Mouse (Mus musculus) heart, postnatal 4 days (tissue): ENCODE measurements around the gene Cnnm3. TPM values are rescaled to one million over a fixed set of nuclear protein-coding genes. Genes with fewer than 3 reads are reported as not detected.
"Not testable (repeated sequence)": the region's sequence is repeated elsewhere in the genome, so short reads cannot be mapped to it uniquely, and the experiment has no call there.

ENCODE experiments used
- DNase-seq: peaks from one replicate; pipeline ENCODE4 v3.0.0; 2021
- total RNA-seq, 2 experiments: library from RNA; stranded (reverse); gene quantifications; 2 replicates each; pipeline ENCODE4 v1.2.3; 2021

The Cnnm3 gene
- total RNA-seq, 2 experiments from 2014 or later = 14.9 to 15.7 TPM

- not testable (repeated sequence) for DNase-seq
Observed at GRCm38 (mm10) chr1:36536783-36537182, 25.1 kb downstream of the Cnnm3 start, which contains the start of gene Ankrd23. TSS of gene Ankrd23 (minus strand) at chr1:36536883.

GRCm38 (mm10) chr1:36538727-36539126 lies 27.1 kb downstream of the Cnnm3 start:
- DNase-seq = no peak

DNA sequence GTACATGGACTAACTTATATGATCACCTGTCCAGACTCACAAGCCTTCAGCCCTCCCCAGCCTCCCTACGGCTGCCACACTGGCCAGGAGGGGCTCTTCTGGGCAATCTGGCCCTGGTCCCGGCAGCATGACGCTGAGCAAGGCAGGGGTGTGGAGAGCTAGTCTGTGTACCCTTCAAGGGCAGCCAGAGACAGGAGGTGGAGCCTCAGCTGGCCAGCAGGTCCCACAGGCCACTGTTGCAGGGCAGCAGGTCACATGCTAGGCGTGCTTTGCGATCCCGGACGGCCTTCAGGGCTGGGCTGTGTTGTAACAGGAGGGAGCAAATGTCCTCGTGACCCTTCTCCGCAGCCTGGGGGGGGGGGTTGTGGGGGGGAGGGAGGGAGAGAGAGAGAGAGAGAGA lies 27.5 kb downstream of the Cnnm3 start, which contains the start of gene Gm42417:
Gene Gm42417, minus strand, starts transcription at position 244 of the 400 bp plus-strand sequence.
- DNase-seq = peak; percentile 88

GRCm38 (mm10) chr1:36540132-36540531 lies 28.5 kb downstream of the Cnnm3 start:
- no peak for DNase-seq

- DNase-seq = no peak
Observed at GRCm38 (mm10) chr1:36540807-36541206, 29.1 kb downstream of the Cnnm3 start.

DNA sequence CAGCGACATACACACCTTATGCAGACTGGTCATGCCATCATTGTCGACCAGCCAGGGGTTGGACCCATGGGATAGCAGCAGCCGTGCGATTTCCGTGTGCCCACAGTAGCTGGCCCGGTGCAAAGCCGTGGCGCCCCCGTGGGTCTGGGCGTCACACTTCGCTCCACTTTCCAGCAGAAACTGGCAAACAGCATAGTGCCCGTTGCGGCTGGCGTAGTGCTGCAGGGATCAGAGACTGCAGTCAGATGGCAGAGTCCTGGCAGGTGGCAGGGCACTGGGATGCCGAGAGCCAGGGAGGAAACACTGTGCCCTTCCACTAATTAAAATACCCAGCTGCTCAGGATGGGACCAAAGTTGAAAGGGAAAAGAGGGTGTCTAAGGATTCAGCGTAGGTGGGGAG lies 30.2 kb downstream of the Cnnm3 start:
- DNase-seq = no peak

DNA sequence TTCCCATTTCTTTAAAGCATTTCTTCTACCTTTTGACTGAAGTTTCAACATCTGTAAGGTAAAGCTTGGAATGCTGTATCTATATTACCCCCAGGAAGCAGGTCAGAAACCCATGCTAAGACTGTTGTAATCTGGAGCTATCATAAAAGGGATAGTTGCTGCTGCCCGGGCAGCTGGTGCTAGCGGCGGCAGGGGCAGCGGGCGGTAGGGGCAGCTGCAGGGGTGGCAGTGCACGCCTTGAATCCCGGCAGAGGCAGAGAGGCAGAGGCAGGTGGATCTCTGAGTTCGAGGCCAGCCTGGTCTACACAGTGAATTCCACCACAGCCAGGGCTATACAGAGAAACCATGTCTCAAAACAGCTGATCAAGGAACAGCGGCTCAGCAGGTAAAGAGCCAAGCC lies 31.3 kb downstream of the Cnnm3 start:
- DNase-seq = no peak

- DNase-seq = no peak
Observed at GRCm38 (mm10) chr1:36545382-36545781, 33.7 kb downstream of the Cnnm3 start.

DNA sequence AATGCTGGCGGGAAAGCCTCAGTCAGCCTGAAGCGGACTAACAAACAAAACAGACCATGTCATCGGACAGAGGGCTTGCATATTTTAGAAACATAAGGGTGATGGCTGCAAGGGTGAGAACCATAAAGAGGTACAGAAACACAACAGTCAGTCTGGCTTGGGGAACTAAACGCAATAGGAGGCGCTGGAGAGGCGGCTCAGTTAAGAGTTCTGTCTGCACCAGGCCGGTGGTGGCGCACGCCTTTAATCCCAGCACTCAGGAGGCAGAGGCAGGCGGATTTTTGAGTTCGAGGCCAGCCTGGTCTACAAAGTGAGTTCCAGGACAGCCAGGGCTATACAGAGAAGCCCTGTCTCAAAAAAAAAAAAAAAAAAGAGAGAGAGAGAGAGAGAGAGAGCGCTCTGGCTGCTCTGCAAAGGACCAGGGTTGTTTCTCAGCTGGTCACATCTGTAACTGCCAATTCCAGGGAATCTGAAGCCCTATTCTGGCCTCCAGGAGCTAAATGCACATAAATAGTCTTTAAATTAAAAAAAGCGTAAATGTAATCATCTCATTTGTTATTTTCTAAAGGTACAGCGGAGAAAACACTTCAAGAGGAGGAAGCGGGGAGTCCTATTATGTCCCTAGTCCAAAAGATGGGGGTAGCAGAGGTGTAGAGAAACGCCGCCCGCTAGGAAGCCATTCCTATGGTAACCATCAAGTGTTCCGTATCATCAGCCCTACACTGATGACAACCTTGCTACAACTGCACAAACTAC lies 34.4 kb downstream of the Cnnm3 start:
- peak; percentile 44 for DNase-seq

DNA sequence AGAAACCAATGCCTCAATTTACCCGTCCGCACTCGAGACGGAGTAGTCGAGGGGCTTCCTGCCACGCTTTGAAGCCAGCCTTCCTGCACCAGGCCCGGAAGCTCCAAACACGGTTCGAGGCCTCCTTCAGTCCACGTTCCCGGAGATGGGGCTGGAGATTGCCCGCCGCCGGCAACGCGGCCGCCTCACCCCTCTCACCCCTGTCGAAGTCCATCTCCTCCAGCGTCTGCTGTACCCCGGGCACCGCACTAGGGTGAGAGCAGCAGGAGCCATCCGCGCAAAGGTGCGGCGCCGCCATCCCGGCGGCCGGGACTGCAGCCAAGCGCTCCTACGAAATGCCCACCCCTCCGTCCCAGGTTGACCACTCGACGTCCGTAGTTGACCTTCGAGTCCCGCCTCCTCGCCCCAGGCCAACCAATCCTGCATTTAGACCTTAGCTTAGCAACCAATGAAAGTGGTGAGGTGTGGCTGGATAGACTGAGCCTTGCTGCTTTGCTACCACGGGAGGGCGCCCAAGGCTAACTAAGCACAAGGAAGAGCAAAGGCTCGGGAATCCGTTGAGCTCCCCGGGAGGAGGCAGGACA lies 35.3 kb downstream of the Cnnm3 start, which contains the start of gene Ankrd39:
Gene Ankrd39, minus strand, starts transcription at position 558 of the 584 bp plus-strand sequence.
- DNase-seq = peak; percentile 98

GRCm38 (mm10) chr1:36547981-36548598 lies 36.4 kb downstream of the Cnnm3 start:
- peak; percentile 73 for DNase-seq

DNA sequence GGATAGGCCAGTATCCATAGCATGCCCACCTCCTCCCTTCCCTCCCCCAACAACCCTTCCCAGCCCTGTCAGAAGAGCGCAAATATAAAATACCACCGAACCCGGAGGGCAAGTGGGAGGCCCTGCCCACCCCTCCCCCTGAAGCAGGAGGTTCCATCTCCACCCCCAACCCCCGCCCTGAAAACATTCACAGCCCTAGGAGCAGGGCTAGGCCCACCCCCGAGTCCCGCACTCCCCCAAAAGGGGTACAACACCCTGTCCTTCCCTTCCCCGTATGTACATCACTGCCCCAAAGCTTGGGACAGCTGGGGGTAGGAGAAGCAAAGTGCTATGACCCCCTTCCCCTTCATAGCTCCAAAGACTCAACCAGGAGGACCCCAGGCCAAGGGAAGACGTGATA lies 37.1 kb downstream of the Cnnm3 start:
- no peak for DNase-seq

DNA sequence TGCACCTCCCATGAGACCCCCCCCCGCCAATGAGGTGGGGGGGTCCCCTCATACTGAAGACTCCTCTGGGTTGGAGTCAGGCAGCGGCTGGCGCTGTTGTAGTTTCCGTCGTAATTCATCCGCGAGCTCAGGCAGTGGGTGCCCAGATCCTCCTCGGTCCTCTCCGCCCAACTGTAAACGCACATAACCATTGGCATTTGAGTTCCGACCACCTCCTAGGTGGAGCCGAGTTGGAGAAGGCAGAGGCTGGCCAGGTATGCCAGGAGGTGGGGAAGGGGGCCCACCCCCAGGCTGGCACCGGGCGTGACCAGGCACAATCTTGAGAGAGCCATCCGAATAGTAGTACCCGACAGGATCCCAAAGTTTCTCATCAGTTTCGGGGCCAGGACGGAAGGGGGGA lies 37.8 kb downstream of the Cnnm3 start:
- no peak for DNase-seq

DNA sequence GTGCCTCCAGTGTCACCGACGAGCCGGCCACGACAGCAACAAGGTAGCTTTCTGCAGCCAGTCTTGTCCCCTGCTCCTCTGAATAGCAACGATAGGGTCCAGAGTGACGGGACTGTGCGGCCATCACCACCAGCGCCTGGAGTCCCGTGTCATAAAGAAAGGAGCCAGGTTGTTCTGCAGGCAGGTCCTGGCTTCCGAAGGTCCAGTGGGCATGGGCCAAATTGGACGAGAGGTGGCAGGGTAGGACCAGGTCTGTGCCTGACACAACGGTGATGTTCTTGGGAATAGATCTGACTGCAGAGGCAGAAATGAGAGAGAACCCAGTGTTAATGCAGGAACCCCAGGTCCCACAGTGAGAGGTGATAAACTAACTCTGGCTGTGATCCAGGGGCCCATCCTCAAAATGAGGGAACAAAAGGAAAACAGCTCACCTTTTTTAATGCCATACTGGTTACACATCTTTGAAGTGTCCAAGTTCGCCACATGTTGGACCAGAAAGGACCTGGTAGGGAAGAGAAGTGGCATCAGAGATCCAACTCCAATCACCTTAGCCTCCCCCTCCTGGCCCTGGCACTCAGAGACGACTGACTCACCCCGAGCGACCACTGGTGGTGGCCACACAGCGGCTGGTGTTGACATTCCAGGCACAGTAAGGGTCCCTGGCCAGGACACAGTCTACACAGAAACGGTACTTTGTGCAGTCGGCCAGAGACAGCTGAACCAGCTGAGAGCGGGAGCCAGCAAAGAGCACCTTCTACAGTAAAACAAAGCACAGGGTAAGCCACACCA lies 38.6 kb downstream of the Cnnm3 start:
- DNase-seq = no peak

DNA sequence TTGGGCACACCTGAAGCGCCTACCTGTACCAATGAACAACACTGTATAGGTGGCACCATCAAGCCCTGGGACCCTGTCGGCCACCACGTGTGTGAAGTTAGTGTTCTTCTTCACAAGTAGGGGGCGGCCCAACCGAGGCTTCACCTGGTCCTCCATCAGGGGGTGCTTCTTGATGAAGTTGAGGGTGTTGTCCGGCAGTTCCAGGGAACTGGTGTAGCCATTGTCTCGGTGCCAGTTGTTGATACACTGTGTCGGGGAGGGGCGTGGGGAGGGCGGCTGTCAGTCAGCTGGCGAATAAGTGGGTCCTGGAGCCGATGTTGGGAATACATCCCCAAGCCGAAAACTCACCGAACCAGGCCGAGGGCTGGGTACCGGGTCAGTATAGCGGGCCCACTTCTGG lies 40.2 kb downstream of the Cnnm3 start:
- no peak for DNase-seq

- no peak for DNase-seq
Observed at GRCm38 (mm10) chr1:36552506-36552905, 40.8 kb downstream of the Cnnm3 start.

- DNase-seq = peak; percentile 33
Observed at GRCm38 (mm10) chr1:36554633-36555399, 43.1 kb downstream of the Cnnm3 start.

- peak; percentile 46 for DNase-seq
Observed at GRCm38 (mm10) chr1:36555798-36556395, 44.2 kb downstream of the Cnnm3 start.

- DNase-seq = peak; percentile 98
Observed at GRCm38 (mm10) chr1:36556553-36557456, 45.1 kb downstream of the Cnnm3 start.

DNA sequence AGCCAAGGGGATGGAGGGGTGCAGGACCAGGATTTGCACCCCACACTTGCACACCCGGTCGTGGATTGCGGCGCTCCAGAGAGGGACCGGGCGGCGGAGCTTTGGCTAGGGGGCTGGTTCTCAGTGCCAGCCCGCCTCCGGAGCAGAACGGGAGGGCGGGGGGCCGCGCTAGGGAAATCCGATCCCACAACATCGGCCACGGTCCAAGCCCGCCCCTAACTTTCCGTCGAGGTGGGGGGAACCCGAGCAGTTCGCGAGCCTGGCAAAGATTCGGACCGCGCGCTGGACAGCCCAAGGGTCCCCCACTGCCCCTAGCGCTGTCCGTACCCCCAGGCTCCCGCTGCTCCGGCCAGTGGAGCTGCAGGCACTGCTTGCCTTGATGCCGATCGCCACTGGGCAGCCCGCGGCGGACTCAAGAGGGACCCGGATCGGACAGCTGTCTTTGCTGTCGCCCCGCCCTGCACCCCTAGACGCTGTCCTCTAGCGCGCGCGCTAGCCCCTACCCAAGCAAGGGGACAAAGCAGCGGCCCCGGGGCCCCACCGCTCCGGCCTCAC lies 45.9 kb downstream of the Cnnm3 start:
- peak; percentile 93 for DNase-seq
